Comparison of ENCODE assay signal across 32 mouse cellular contexts in the genomic region with DNA sequence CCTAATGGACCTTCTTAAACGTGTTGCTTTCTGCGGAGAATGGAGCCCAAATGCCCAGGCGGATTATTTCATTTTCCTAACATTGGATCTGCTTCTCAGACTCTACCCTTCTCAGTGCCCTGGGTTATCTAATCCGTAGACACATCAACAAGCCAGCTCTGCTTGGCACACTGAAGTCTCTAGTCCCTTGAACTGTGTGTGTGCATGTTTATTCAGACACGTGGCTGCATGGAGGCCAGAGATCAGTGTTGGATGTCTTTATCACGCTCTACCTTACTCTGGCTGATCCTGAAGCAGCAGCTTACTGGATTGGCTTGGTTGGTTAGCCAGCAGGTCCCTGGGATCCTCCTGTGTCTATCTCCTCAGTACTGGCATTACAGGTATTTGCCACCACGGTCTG.
"Had no signal": no experiment of that assay in that cellular context is flagged by ENCODE, and none has a peak within 500 bp of the region (broad histone marks: within the 10 kb centered on the region; RNA-seq: fewer than 3 reads in every experiment).

No protein-coding gene starts in this region.

- H3K4me1 ChIP-seq: limb, embryonic 10.5 days; limb, embryonic 12.5 days; limb, embryonic 13.5 days; limb, embryonic 15.5 days; liver, embryonic 12.5 days; liver, embryonic 13.5 days; liver, embryonic 15.5 days; lung, embryonic 15.5 days; megakaryocyte, embryonic 14.5 days; midbrain, embryonic 10.5 days; midbrain, embryonic 12.5 days; midbrain, embryonic 13.5 days; midbrain, embryonic 15.5 days; neural tube, embryonic 12.5 days had no signal

- H3K9me3 ChIP-seq: limb, embryonic 10.5 days; limb, embryonic 12.5 days; limb, embryonic 13.5 days; limb, embryonic 15.5 days; liver, embryonic 12.5 days; liver, embryonic 13.5 days; liver, embryonic 15.5 days; lung, embryonic 15.5 days; midbrain, embryonic 10.5 days; midbrain, embryonic 12.5 days; midbrain, embryonic 13.5 days; midbrain, embryonic 15.5 days; neural tube, embryonic 12.5 days had no signal

- ATAC-seq: liver, embryonic 12.5 days; liver, postnatal 0 days; lung, postnatal 0 days; midbrain, embryonic 13.5 days; midbrain, embryonic 15.5 days; midbrain, embryonic 16.5 days had no signal

- H3K36me3 ChIP-seq: limb, embryonic 10.5 days; limb, embryonic 12.5 days; limb, embryonic 13.5 days; limb, embryonic 15.5 days; liver, embryonic 12.5 days; liver, embryonic 13.5 days; liver, embryonic 15.5 days; lung, embryonic 15.5 days; midbrain, embryonic 10.5 days; midbrain, embryonic 12.5 days; midbrain, embryonic 13.5 days; midbrain, embryonic 15.5 days; neural tube, embryonic 12.5 days had no signal

- DNase-seq: left cerebral cortex, postnatal 4 days; liver; liver, embryonic 13.5 days; liver, postnatal 0 days; lung, adult 18-20 months; lung, adult 2 months; lung, embryonic 14.5 days; lung, postnatal 10 days; lung, postnatal 14 days; lung, postnatal 36 days; lung, postnatal 4 days; midbrain, embryonic 14.5 days had no signal

- H3K27me3 ChIP-seq: limb, embryonic 13.5 days; limb, embryonic 15.5 days; liver, embryonic 12.5 days; liver, embryonic 13.5 days; liver, embryonic 15.5 days; lung, embryonic 15.5 days; megakaryocyte, embryonic 14.5 days; midbrain, embryonic 12.5 days; midbrain, embryonic 13.5 days; midbrain, embryonic 15.5 days; neural tube, embryonic 12.5 days had no signal

- H3K27ac ChIP-seq: left cerebral cortex, adult 2 months; limb, embryonic 10.5 days; limb, embryonic 12.5 days; limb, embryonic 13.5 days; limb, embryonic 15.5 days; liver, embryonic 12.5 days; liver, embryonic 13.5 days; liver, embryonic 14.5 days; liver, embryonic 15.5 days; lung, embryonic 15.5 days; macrophage; midbrain, embryonic 10.5 days; midbrain, embryonic 12.5 days; midbrain, embryonic 13.5 days; midbrain, embryonic 15.5 days; neural tube, embryonic 12.5 days had no signal

- H3K4me3 ChIP-seq: left cerebral cortex, adult 2 months; limb, embryonic 10.5 days; limb, embryonic 12.5 days; limb, embryonic 13.5 days; limb, embryonic 15.5 days; liver, embryonic 12.5 days; liver, embryonic 13.5 days; liver, embryonic 15.5 days; lung, embryonic 15.5 days; megakaryocyte, embryonic 14.5 days; midbrain, embryonic 10.5 days; midbrain, embryonic 12.5 days; midbrain, embryonic 13.5 days; midbrain, embryonic 15.5 days; myocyte; neural tube, embryonic 12.5 days had no signal

- H3K9ac ChIP-seq: limb, embryonic 12.5 days; limb, embryonic 13.5 days; limb, embryonic 15.5 days; liver, embryonic 12.5 days; liver, embryonic 13.5 days; liver, embryonic 14.5 days; liver, embryonic 15.5 days; liver, postnatal 0 days; lung, embryonic 14.5 days; lung, embryonic 15.5 days; midbrain, embryonic 12.5 days; midbrain, embryonic 13.5 days; midbrain, embryonic 15.5 days; neural tube, embryonic 12.5 days had no signal

- H3K4me2 ChIP-seq: limb, embryonic 12.5 days; limb, embryonic 13.5 days; limb, embryonic 15.5 days; liver, embryonic 12.5 days; liver, embryonic 13.5 days; liver, embryonic 15.5 days; lung, embryonic 14.5 days; lung, embryonic 15.5 days; midbrain, embryonic 11.5 days; midbrain, embryonic 12.5 days; midbrain, embryonic 13.5 days; midbrain, embryonic 15.5 days; neural tube, embryonic 12.5 days had no signal
